Mouse (Mus musculus) right cerebral cortex, postnatal 36 days (tissue): ENCODE results near the gene Gm29564.
"Not testable (repeated sequence)": the region's sequence is repeated elsewhere in the genome, so short reads cannot be mapped to it uniquely, and the experiment has no call there.

Experiments used
- DNase-seq, 2 experiments: peaks; one replicate each; pipeline ENCODE4 v3.0.0; 2022; ENCODE audit warnings: low spot score in 2 of 2, mixed read lengths in 1 of 2

Gene Gm29564

GRCm38 (mm10) chrY:78212693-78213092 is at the start of gene Gm29564:
Gm29564 (plus strand) TSS chrY:78212993.
- not testable (repeated sequence) for DNase-seq
